Mouse (Mus musculus) spleen, adult 2 months (tissue): Measurements from ENCODE around the gene Nutf2-ps1.

ENCODE experiments used
- CTCF ChIP-seq: fragments of 200-500 bp; IDR thresholded peaks from 2 replicates; pipeline ENCODE4 v1.5.1; 2011; ENCODE audit warnings: mild to moderate bottlenecking, inconsistent platforms; ENCODE audit not compliant: insufficient read depth, insufficient read length, insufficient replicate concordance; ENCODE audit errors: extremely low read depth
- POLR2A ChIP-seq: fragments of 200-500 bp; IDR thresholded peaks from 2 replicates; pipeline ENCODE4 v1.6.1; 2011; ENCODE audit warnings: low read depth, low read length, inconsistent platforms

- TF ChIP-seq POLR2A = no peak
- no peak for TF ChIP-seq CTCF
Observed at GRCm38 (mm10) chr19:53547597-53547996, 41.3 kb downstream of the Nutf2-ps1 start.
